Mouse (Mus musculus): ENCODE measurements at regions not wholly inside any gene's neighbourhood (a gene's known extent, or its start where the extent isn't known, plus 50 kb on each side); places are given as distances from the start of the nearest gene placed in this dataset.
"Not testable (repeated sequence)": the region's sequence is repeated elsewhere in the genome, so short reads cannot be mapped to it uniquely, and the experiment has no call there.

GRCm38 (mm10) chr1:17545311-17545710 is 600.4 kb downstream of the Crisp4 start:
- in situ Hi-C loops (cut with MboI, MseI) = no loop called here

DNA sequence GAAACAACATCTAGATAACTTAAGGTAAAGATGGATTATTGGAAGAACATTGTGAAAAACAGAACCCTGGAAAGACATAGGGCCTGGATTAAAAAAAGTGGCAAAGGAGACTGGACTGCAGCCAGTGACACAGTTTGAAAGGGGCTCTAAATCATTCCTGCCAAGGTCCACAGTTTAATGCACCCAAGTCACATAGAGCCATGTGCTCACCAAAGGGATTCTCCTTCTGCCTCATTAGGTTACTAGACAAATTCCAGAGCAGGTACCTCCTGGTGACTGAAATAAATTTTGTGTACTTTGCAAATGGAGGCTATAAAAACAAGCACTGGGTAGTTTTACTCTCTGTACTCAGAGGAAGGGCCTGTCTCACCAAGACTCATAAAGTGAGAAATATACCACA is 607.5 kb downstream of the Crisp4 start:
- in situ Hi-C loops (cut with MboI, MseI) = no loop called here

DNA sequence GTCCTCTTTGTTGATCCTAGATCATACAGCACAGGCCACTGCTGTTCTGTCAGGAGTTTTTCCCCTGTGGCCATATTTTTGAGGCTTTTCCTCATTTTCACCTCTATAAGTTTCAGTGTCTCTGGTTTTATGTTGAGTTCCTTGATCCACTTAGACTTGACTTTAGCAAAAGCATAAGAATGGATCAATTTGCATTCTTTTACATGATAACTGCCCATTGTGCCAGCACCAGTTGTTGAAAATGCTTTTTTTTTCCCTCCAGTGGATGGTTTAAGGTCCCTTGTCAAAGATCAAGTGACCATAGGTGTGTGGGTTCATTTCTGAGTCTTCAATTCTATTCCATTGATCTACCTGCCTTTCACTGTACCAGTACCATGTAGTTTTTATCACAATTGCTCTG is 614.4 kb downstream of the Crisp4 start:
- in situ Hi-C loops (cut with MboI, MseI) = not testable (repeated sequence)

GRCm38 (mm10) chr1:17520118-17520517 is 625.6 kb downstream of the Crisp4 start:
- in situ Hi-C loops (cut with MboI, MseI) = no loop called here

DNA sequence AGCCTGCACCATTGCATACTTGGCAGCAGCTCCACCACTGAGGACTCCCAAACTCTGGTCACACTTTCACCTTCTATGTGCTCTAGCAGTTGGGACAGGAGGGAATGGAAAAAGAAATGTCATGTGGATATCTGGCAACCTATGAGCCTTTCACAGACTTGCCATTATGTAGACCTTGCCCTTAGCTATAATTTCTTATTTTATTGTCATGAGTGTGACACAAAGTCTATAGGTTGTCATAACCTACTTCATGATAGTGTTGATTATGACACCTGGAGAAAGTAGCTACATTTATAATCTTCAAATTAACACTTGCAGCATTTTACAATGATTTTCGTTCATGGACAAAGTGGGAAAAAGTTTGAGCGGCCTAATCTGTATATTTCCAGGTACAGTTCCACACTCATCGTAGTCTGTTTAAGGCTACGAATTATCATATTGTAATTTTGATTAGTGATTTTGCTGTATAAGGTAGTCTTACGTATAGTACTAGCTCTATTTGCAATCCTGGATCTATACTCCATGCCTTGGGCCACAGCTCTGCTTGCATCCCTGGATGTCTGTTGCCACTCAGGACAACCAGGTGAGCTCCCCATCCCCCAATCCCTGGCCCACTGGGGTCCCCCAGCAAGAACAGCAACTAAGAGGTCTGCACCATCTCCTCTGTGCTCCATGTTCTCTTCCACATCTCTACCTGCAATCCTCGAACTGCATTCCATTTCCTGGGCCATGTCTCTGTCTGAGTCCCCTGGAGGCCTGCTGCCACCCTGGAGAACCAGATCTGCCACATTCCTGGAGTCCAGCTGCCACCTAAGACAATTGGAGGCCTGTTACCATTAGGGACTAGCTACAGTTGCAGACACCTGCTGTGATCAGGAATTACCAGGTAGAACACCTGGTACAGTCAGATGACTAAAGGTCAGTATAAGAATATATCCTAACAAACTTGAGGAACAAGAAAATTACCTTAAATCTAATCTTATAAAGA is 639.3 kb downstream of the Crisp4 start:
- in situ Hi-C loops (cut with MboI, MseI) = no loop called here

GRCm38 (mm10) chr1:17493596-17493995 is 652.1 kb downstream of the Crisp4 start:
- in situ Hi-C loops (cut with MboI, MseI) = no loop called here

GRCm38 (mm10) chr1:17489854-17490202 is 655.9 kb downstream of the Crisp4 start:
- in situ Hi-C loops (cut with MboI, MseI) = not testable (repeated sequence)

DNA sequence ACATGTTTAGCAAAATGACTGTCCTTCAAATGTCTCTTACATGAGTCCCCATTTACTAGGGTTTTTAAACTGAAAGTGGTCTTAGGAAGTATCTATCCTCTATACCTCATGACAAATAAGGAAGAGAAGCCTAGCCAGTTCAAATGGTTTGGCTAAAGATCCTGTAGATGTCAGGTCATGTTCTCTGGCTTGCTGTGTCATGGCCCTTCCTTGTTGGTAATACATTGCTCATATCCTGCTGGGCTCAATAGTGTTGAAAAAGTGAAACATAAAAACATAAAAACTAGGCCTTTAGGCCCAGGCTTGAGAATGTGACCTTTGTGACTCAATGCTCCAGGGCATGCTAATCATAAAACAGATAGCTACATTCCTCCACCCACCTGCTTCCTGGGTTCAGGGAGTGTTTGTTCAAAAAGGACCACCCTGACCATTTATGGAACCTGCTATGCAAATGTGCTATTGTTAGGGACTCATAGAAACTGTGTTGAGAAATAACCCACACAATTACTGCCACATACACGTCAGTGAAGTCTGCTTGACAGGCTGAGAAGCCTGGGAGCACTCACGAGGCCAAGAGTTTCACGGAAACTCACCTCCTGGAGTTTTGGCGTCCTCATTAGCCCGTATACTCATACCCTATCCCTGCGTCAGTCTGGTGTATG is 656.4 kb downstream of the Crisp4 start:
- in situ Hi-C loops (cut with MboI, MseI) = not testable (repeated sequence)

DNA sequence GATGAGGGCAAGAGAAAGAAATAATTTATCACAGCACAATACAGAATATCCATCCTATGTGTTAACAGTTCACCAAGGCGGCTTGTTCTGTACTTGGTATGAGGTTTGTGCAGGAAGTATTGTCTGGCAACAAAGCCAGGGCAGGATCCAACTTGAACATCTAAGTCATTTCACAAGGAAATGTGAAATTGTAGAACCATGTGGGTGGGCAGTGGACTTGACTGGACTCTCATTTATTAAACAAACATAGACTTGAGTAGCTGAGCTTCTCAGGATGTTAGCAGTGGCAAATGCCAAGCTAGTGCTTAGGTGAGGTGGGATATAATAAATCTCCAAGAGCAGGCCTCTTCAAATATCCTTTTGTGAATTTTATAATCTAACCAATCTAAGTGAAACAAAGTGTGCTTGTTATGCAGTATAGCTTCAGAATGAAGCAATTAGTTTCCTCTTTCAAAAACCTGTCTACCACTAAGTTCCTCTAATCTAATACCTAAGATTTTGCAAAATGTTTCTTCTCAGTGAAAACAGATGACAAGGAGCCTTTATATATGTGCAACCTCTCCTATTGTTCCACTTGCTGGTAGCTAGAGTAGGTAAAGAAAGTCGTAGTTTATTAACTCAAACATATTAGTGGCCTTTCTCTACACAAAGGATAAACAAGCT is 694.4 kb downstream of the Crisp4 start:
- in situ Hi-C loops (cut with MboI, MseI) = no loop called here

- in situ Hi-C loops (cut with MboI, MseI) = no loop called here
Observed at GRCm38 (mm10) chr1:17450715-17451114, 695.0 kb downstream of the Crisp4 start.

DNA sequence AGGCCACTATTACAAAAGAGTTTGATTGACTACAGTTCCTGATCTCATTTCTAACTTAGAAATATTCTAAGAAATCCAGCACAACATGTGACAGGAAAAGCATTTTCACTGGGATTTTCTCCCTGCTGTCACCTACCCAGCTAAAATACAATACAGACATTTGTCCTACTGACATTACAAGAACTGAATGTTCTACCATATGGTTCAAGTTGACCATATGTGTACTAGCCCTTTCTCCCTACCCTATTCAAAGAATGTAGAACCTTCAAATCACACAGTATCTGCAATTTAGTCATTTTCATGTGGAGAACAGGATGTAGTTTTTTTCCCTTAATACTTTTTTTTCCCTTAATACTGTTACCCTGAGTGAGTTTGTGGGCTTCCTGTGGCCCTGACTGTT is 695.4 kb downstream of the Crisp4 start:
- in situ Hi-C loops (cut with MboI, MseI) = no loop called here

GRCm38 (mm10) chr1:17449291-17449690 is 696.4 kb downstream of the Crisp4 start:
- in situ Hi-C loops (cut with MboI, MseI) = no loop called here

GRCm38 (mm10) chr1:17434064-17434463 is 711.6 kb downstream of the Crisp4 start:
- in situ Hi-C loops (cut with MboI, MseI) = not testable (repeated sequence)

DNA sequence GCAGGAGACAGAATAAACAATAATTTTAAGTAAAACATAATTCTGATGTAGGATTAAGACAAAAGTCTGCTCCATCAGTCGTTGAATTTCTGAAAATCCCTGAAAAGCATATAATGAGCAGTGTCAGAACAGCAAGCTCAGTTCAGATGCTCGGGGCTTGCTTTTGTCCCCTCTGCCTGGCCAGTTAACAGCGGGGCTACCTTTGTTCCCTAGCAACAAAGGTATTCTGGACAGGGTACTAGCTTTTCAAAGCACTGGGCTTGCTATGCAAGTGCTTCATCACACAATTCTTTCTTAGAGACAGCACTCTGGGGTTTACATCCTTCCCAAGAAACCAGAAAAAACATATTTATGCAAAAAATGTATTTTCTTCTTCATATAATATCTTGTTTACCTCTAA is 729.7 kb downstream of the Crisp4 start:
- in situ Hi-C loops (cut with MboI, MseI) = no loop called here

- in situ Hi-C loops (cut with MboI, MseI) = no loop called here
Observed at GRCm38 (mm10) chr1:17394893-17395292, 750.8 kb downstream of the Crisp4 start.

DNA sequence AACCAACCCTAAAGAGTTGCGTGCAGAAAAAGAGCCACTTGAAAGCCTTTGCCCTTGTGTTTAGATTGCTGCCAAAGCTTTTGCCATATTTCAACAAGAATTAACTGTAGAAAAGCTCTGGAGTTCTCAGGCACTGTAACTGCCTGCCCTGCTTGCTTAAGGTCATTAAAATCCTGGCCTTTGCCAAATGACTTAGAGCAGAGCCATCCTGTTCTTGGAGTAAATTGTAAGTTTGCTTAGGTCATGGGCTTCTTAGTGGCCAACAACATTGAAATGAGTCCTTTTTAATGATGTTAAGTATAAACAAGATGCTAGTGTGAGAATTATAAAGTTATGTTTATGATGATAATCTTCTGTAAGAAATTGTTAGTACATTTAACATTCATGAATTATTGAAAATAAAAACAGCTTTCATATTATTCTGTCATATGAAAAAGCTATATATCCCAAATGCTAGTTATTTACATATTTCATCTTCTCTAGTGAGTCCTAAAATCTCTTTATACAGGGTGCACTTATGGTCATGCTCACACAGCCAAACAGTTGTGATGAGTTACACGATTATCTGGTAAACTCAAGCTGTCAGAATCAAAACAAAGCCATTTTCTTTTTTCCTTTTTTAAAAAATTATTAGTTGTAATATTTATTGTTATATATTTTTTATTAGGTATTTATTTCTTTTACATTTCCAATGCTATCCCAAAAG is 753.4 kb downstream of the Crisp4 start:
- in situ Hi-C loops (cut with MboI, MseI) = no loop called here

DNA sequence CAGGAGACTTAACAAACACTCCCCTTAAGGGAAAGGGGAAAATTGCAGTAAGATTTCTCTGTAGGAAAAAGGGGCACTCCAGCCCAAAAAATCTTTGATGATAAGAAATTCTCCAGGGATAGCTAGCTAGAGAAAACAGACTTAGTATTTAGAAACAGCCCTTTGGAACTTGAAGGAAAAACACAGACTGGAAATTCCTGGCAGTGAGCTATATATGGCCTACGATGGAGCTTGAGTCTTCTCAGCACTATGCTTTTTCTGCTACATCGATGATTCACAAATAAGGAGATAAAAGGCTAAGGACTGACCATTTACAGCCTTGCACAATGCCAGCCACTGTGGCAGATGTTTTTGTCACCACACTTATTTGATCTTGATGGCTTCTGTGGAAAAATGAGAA is 768.1 kb downstream of the Crisp4 start:
- in situ Hi-C loops (cut with MboI, MseI) = no loop called here

DNA sequence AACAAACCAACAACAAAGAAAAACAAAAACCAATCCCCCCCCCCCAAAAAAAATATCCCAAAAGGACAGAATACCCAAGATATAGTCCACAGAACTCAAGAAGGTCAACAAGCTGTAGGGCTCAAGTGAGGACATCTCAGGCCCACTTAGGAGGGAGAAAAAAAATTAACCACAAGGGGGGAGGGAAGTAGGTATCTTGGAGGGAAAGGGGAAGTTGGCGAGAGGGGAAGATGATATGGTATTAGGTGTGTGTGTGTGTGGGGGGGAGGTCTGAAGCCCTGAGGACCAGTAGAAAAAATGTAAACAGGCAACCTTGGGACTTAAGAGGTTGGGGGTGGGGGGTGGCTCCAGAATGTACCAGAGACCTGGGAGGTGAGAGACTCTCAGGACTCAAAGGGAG is 797.4 kb downstream of the Crisp4 start:
- in situ Hi-C loops (cut with MboI, MseI) = loop anchor here (5.0 kb wide), 1 partner anchor 74 kb away; no protein-coding TSS in a partner anchor

DNA sequence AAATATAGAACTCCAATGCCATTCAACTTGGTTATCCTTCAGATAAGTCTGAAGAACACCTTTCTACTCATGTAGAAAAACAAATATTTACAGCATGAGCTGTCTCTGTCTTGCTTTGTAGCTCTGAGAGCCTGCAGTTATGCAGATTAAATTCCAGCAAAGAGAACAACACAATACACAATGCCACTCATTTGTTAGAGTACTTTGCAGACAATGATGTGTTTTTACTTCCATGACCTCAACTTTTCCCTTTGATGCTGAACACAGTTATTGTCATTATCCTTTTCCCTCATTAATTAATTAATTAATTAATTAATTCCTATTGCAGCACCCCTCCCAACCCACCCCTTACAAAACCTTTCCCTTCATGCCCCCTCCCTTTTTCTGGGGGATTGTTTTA is 807.9 kb downstream of the Crisp4 start:
- in situ Hi-C loops (cut with MboI, MseI) = no loop called here

GRCm38 (mm10) chr1:17311392-17311791 is 834.3 kb downstream of the Crisp4 start:
- in situ Hi-C loops (cut with MboI, MseI) = not testable (repeated sequence)

DNA sequence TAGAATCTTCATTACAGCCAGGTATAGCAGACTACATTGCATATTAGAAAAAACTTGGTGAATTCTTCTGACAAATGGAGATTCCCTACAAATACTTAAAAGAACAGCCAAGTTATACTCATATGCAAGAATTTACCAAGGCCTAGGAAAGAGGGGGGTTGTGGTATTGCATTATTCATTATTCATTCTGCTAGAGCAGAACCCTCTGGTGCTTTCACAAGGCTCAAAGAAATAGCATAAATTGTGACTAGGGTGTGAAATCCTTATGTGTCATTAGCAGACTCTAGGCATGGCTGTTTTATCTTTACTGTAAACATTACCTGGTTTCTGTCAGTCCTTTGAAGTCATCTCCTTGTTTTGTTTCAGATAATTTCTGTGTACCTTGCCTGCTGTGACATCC is 835.8 kb downstream of the Crisp4 start:
- in situ Hi-C loops (cut with MboI, MseI) = not testable (repeated sequence)
